Mouse (Mus musculus) stomach, embryonic 14.5 days (tissue): ENCODE data around the gene Pax7. TPM values are rescaled to one million over a fixed set of nuclear protein-coding genes. Genes with fewer than 3 reads are reported as not detected.

Experiments
- ATAC-seq: fragments of 200-750 bp; cut with Nextera tagmentation; 2 replicates; pipeline ENCODE4 v1.8.0; 2017; ENCODE audit warnings: low read depth, moderate TSS enrichment; ENCODE audit not compliant: insufficient number of reproducible peaks, insufficient read depth, low FRiP score
- H3K27ac ChIP-seq: fragments of 300-500 bp; sonication (generic); 2 replicates; pipeline ENCODE4 v1.5.1; 2014; ENCODE audit warnings: mild to moderate bottlenecking, low read length, moderate library complexity, mixed read lengths
- H3K27me3 ChIP-seq: fragments of 300-500 bp; sonication (generic); 2 replicates; pipeline ENCODE4 v1.6.1; 2014; ENCODE audit warnings: low read length, control low read depth, mixed read lengths; ENCODE audit not compliant: control insufficient read depth, insufficient read depth
- H3K36me3 ChIP-seq: fragments of 300-500 bp; sonication (generic); 2 replicates; pipeline ENCODE4 v1.6.1; 2014; ENCODE audit warnings: mild to moderate bottlenecking, control low read depth, low read length, moderate library complexity, mixed read lengths; ENCODE audit not compliant: control insufficient read depth, insufficient read depth
- H3K4me1 ChIP-seq: fragments of 300-500 bp; sonication (generic); 2 replicates; pipeline ENCODE4 v1.6.1; 2014; ENCODE audit warnings: low read length, control low read depth, mixed read lengths; ENCODE audit not compliant: control insufficient read depth, insufficient read depth
- H3K4me2 ChIP-seq: fragments of 300-500 bp; sonication (generic); replicated peaks from 2 replicates; pipeline ENCODE4 v1.6.1; 2014; ENCODE audit warnings: low read depth, low read length, control low read depth
- H3K4me3 ChIP-seq: fragments of 300-500 bp; sonication (generic); 2 replicates; pipeline ENCODE4 v1.5.1; 2014; ENCODE audit warnings: low read depth, low read length, control low read depth
- H3K9ac ChIP-seq: fragments of 300-500 bp; sonication (generic); replicated peaks from 2 replicates; pipeline ENCODE4 v1.6.1; 2014; ENCODE audit warnings: low read depth, mild to moderate bottlenecking, control low read depth, low read length, moderate library complexity, mixed read lengths
- H3K9me3 ChIP-seq: fragments of 300-500 bp; sonication (generic); 2 replicates; pipeline ENCODE4 v1.6.1; 2016; ENCODE audit warnings: low read depth, low read length, control low read depth; ENCODE audit not compliant: control insufficient read depth
- WGBS: fragments of 180-500 bp; shearing (Covaris S2); extraction: QIAGEN DNeasy Blood & Tissue Kit; methylation state at CpG from one replicate; pipeline ENCODE4 v1.1.7; 2014; 5-methylcytosine and 5-hydroxymethylcytosine counted together
- polyA plus RNA-seq: library from polyadenylated mRNA; unstranded; fragments of >200 nt; fragmentation: Nextera tagmentation; extraction: Ambion mirVana; gene quantifications from 2 replicates; pipeline ENCODE4 v1.2.1, GENCODE M21; 2014

Pax7 gene
- polyA plus RNA-seq, 1 experiment from 2014 or later = not detected

DNA sequence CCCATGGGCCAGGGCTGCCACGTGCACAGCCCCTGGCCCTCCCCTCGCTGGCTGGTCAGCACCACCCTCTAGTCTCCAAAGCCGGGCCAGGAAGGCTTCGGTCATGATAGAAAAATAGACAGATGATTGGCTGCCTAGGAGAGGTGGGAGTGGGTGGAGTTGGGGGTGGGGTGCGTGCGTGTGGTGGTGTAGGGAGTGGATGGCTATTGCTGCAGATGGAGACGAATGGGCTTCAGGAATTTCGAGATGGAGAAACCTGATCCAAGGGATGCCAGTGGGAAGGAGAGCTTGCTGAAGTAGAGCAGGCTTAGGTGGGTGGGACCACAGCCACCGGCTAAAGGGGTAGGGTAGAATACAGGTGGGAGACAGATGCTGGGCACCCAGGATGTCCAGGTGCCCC lies 37.2 kb downstream of the Pax7 start:
- H3K4me1 ChIP-seq = 0 out of 2 replicates have a peak, but pooled peaks cover 2% of the 10 kb centered on the region

DNA sequence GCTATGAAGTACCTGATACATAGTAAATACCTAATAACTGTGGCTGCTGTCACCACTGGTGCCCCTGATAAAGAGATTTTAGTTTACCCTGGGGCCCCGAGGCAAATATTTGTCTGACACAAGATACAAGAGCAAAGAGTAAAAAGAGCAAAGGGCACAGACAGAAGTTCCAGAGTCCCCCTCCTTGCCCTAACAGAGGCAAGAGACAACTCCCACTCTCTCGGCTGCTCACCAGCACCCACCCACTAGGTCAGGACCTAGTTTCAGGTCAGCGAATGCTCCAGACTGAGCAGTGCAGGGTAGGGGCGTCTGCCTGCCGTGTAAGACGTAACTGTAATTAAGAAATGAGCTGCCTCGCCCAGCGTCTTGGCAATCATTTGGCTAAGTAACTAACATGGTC lies 42.2 kb downstream of the Pax7 start:
- no peak overlapping the region for H3K9ac ChIP-seq
- no peak overlapping the region for H3K27ac ChIP-seq
- H3K4me3 ChIP-seq = no peak overlapping the region
- H3K4me2 ChIP-seq = no peak overlapping the region
- 0 out of 2 replicates have a peak, but pooled peaks cover 7% of the 10 kb centered on the region for H3K4me1 ChIP-seq
- no peaks in the 10 kb centered on the region for H3K36me3 ChIP-seq
- WGBS = 31% methylated on average over 8 of the region's 8 CpGs
- H3K9me3 ChIP-seq = no peaks in the 10 kb centered on the region
- no peak for ATAC-seq
- H3K27me3 ChIP-seq = no peaks in the 10 kb centered on the region

More for the DNA sequence above, 37.2 kb downstream of the Pax7 start:
- 15% methylated on average over 9 of the region's 9 CpGs for WGBS
- Histone ChIP-seq H3K27me3 (no peaks in the 10 kb centered on the region), H3K9ac (no peak overlapping the region), H3K4me2 (no peak overlapping the region), H3K27ac (no peak overlapping the region), H3K4me3 (no peak overlapping the region), H3K9me3 (no peaks in the 10 kb centered on the region), H3K36me3 (no peaks in the 10 kb centered on the region)
- no peak for ATAC-seq

DNA sequence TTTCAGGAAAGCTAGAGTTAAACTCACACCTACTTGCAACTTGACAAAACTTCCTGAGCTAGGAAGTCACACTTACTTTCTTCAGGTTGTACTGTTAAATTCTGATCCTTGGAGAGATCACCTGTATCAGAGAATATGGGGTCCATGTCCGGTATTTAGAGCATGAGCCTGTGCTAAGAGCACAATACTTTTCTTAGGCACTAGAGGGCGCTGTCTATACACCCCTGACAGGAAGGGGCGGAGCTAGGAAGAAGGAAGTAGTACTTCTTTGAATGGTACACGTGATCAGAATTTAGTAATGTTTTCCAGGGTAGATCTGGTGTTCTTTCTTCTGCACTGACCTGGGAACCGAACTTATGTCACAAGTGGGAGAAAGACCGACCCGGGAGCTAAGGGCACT lies 43.6 kb downstream of the Pax7 start:
- no peak overlapping the region for H3K27ac ChIP-seq
- no peaks in the 10 kb centered on the region for H3K36me3 ChIP-seq
- H3K4me1 ChIP-seq = 0 out of 2 replicates have a peak, but pooled peaks cover 7% of the 10 kb centered on the region
- ATAC-seq = no peak
- H3K9ac ChIP-seq = no peak overlapping the region
- no peak overlapping the region for H3K4me2 ChIP-seq
- H3K27me3 ChIP-seq = no peaks in the 10 kb centered on the region
- 75% methylated on average over 7 of the region's 7 CpGs for WGBS
- no peak overlapping the region for H3K4me3 ChIP-seq
- H3K9me3 ChIP-seq = no peaks in the 10 kb centered on the region

DNA sequence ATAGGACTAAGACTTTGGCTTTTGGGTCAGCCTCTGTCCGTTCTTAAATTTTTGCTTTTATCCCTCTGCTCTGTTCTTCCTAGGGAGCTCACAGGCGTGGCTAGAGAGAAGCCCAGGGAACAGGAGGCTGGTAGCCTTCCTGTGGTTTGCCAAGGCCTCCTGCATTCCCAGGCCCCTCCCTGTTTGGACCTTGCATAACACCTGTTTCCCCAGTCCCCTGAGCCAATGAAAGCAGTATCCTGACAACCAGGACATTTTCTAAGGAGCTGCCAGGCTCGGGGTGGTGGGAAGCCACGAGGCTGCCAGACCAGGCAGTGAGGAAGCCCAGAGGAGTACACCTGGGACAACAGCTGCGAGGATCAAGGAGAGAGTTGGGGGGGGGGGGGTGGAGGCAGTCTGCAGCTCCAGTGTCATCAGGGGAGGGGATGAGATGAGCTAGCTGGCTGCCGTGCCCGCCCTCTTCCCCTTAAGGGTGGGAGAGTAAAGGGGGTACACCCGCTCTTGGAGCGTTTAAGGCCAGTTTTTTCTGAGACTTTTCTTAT lies 50.3 kb downstream of the Pax7 start:
- no peak overlapping the region for H3K4me3 ChIP-seq
- H3K27ac ChIP-seq = no peak overlapping the region
- H3K4me1 ChIP-seq = no peaks in the 10 kb centered on the region
- no peak overlapping the region for H3K4me2 ChIP-seq
- WGBS = 49% methylated on average over 9 of the region's 9 CpGs
- no peak overlapping the region for H3K9ac ChIP-seq
- no peaks in the 10 kb centered on the region for H3K27me3 ChIP-seq
- no peak for ATAC-seq
- no peaks in the 10 kb centered on the region for H3K9me3 ChIP-seq
- no peaks in the 10 kb centered on the region for H3K36me3 ChIP-seq

DNA sequence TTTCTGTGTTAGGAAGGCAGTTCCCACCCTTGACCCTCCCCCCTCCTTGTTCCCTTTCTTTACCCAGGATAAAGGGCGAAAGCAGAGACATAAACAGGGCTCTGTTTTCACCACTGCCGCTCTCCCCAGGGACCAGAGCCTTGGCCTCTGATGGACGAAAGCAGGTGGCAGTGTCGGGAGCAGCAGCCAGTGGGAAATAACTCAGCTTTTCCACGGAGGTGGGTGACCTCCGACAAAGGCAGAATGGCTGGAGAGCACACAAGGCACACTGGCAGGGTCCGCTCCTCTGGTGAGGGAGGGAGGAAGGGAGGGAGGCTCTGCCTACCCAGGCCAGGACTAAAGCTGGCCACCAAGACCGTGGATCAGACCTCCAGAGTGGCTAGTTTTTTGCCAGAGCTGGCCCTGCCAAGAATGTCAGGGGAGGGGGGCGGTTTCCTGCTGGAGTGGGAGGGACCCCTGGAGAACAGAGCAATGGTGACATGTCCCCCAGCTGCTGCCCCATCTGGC lies 62.1 kb downstream of the Pax7 start:
- Histone ChIP-seq H3K4me1 (no peaks in the 10 kb centered on the region; the same call in 1 of the 2 replicates), H3K9ac (no peak overlapping the region), H3K9me3 (no peaks in the 10 kb centered on the region), H3K27me3 (0 out of 2 replicates have a peak, but pooled peaks cover 7% of the 10 kb centered on the region), H3K27ac (no peak overlapping the region), H3K4me3 (no peak overlapping the region), H3K36me3 (no peaks in the 10 kb centered on the region), H3K4me2 (no peak overlapping the region)
- no peak for ATAC-seq
- WGBS = 15% methylated on average over 9 of the region's 9 CpGs

DNA sequence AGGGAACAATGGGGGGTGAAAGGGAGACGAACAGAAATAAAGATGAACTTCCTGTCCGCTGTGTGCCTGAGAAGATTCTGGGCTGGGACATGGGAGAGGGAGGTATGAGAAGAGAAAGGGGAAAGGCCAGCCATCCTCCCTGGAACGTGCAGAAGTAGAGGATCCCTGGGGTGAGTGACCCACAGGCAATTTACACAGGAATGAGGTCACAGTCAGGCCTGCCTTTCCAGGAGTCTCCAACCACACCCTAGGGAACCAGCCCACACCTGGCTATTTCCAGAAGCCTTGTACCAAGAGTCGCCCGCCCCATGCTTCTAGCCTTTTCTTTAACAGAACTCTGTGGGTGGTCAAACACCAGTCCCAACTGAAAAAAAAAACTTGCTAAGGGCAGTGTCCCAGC lies 65.5 kb downstream of the Pax7 start:
- no peak for ATAC-seq
- Histone ChIP-seq H3K9ac (no peak overlapping the region), H3K4me1 (no peaks in the 10 kb centered on the region; the same call in 1 of the 2 replicates), H3K27me3 (0 out of 2 replicates have a peak, but pooled peaks cover 12% of the 10 kb centered on the region), H3K27ac (no peak overlapping the region), H3K4me2 (no peak overlapping the region), H3K36me3 (no peaks in the 10 kb centered on the region), H3K9me3 (no peaks in the 10 kb centered on the region), H3K4me3 (no peak overlapping the region)
- 35% methylated on average over 5 of the region's 5 CpGs for WGBS

DNA sequence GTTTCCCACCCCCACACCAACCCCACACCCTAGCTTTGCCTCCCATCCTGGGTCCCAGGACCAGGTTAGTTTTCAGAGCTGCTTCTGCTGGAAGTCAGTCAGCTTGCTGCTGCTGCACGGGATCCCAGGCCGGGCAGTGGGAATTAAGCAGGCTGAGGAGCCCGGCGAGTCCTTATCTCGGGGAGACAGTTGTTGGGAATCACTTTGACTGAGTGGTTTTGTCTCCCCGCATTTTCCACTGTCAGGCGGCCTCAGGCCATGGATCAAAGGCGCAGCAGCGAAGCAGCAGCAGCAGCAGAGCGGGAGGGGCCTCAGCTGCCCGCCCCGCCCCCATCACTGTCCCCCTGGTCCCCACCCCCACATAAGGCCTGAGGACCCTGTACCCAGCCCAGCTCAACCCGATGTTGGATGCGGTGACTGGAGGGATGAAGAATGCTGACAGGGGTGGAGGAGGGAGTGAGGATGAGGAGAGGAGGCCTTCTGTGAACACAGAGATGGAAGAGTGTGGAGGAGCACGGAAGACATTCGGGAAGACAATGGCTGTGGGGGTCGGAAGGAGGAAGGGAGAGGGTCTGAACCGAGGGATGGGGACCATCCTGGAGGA lies 66.1 kb downstream of the Pax7 start:
- Histone ChIP-seq H3K27me3 (0 out of 2 replicates have a peak, but pooled peaks cover 12% of the 10 kb centered on the region), H3K4me3 (no peak overlapping the region), H3K4me1 (no peaks in the 10 kb centered on the region; the same call in 1 of the 2 replicates), H3K4me2 (no peak overlapping the region), H3K36me3 (no peaks in the 10 kb centered on the region), H3K9me3 (no peaks in the 10 kb centered on the region), H3K9ac (no peak overlapping the region), H3K27ac (no peak overlapping the region)
- 7% methylated on average over 18 of the region's 18 CpGs for WGBS
- no peak for ATAC-seq

DNA sequence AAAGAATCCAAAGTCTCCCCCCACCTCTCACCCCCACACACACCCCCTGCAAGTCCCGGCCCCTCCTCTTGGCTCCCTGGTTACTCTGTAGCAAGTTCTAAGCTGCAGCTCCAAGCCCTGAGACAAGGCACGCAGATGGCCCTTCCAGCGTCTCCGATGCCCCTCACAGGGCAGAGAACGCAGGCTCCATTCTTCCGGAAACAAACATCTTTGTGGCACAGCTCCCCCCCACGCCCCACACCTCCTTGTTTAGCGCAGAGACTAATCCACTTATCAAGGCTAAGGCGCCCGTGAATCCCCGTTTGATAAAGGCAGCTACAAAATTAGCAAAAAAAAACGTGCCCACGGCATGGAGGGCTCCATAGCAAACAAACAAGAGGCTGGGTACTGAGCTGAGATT lies 71.4 kb downstream of the Pax7 start:
- Histone ChIP-seq H3K4me3 (no peak overlapping the region), H3K36me3 (no peaks in the 10 kb centered on the region), H3K27me3 (0 out of 2 replicates have a peak, but pooled peaks cover 10% of the 10 kb centered on the region), H3K4me2 (no peak overlapping the region), H3K27ac (no peak overlapping the region), H3K9me3 (no peaks in the 10 kb centered on the region), H3K4me1 (peaks cover 2% of the 10 kb centered on the region; the same call in 1 of the 2 replicates), H3K9ac (no peak overlapping the region)
- ATAC-seq = no peak
- 11% methylated on average over 13 of the region's 13 CpGs for WGBS
